Mouse (Mus musculus): ENCODE measurements around the gene Akap10. TPM values are rescaled to one million over a fixed set of nuclear protein-coding genes. Genes with fewer than 3 reads are reported as not detected.

Akap10 gene
- polyA plus RNA-seq, 1 experiment from 2014 or later = 13.6 TPM

- Histone ChIP-seq H3K27me3 (no peaks in the 10 kb centered on the region), H3K4me2 (peak overlapping the region; percentile 58), H3K4me1 (replicated peaks) (peaks cover 29% of the 10 kb centered on the region), H3K9ac (peak overlapping the region; percentile 88), H3K4me3 (peak overlapping the region; percentile 79), H3K27ac (replicated peaks) (peak overlapping the region; percentile 98), H3K36me3 (0 out of 2 replicates have a peak, but pooled peaks cover 5% of the 10 kb centered on the region), H3K9me3 (no peaks in the 10 kb centered on the region)
- 2% methylated on average over 44 of the region's 47 CpGs for WGBS
- peak; percentile 67 for ATAC-seq (ENCODE audit: low read depth)
Observed at GRCm38 (mm10) chr11:61929323-61930097, 542 bp downstream of the Akap10 start.

DNA sequence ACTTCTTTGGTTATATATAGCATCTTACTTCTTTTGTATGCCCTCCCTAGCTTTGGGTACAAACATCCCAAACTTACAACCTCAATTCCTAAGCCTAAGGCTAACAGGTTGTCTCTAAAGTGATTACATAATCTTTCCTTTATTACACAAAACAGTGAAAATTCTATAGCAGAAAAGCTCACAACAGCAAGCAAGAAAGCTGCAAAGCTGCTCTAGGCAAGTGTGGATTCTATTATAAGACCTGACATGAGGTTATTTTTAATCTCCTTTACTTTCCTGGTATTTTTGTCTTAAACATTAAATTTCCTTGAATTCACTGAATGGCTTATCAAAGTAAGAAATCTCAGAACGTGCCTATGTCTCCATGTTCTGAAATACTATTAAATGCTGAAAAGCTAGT, 6.7 kb downstream of the Akap10 start:
- Histone ChIP-seq H3K27me3 (no peaks in the 10 kb centered on the region), H3K4me2 (no peak overlapping the region), H3K9ac (no peak overlapping the region), H3K4me3 (no peak overlapping the region), H3K4me1 (replicated peaks) (peaks cover 4% of the 10 kb centered on the region), H3K9me3 (no peaks in the 10 kb centered on the region), H3K36me3 (peaks cover 20% of the 10 kb centered on the region), H3K27ac (replicated peaks) (no peak overlapping the region)
- WGBS = 81% methylated on average over 1 of the region's 1 CpGs
- no peak for ATAC-seq (ENCODE audit: low read depth)

DNA sequence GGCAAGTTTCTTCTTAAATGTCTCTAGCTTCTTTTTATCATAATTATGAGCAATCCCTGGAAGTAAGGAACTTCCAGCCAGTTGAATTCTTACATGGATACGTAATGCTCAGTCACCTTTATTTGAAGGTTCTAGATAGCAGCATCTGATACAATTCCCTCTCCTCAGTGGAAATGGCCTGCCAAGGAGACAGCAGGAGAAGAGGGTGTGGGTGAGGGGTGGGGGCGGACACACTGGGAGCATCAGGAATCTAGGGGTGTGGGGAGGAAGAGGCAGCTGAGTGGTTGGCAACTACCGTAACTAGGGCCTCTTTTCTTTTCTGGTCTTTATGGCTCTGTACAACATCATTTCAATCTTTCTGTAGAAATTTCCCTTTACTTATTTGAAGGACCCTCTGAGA, 10.3 kb downstream of the Akap10 start:
- 94% methylated on average over 3 of the region's 3 CpGs for WGBS
- H3K27ac ChIP-seq (replicated peaks) = no peak overlapping the region
- no peak overlapping the region for H3K4me3 ChIP-seq
- peaks cover 40% of the 10 kb centered on the region for H3K36me3 ChIP-seq
- H3K4me1 ChIP-seq (replicated peaks) = no peaks in the 10 kb centered on the region
- no peaks in the 10 kb centered on the region for H3K9me3 ChIP-seq
- no peak overlapping the region for H3K4me2 ChIP-seq
- no peaks in the 10 kb centered on the region for H3K27me3 ChIP-seq
- H3K9ac ChIP-seq = no peak overlapping the region
- no peak for ATAC-seq (ENCODE audit: low read depth)

DNA sequence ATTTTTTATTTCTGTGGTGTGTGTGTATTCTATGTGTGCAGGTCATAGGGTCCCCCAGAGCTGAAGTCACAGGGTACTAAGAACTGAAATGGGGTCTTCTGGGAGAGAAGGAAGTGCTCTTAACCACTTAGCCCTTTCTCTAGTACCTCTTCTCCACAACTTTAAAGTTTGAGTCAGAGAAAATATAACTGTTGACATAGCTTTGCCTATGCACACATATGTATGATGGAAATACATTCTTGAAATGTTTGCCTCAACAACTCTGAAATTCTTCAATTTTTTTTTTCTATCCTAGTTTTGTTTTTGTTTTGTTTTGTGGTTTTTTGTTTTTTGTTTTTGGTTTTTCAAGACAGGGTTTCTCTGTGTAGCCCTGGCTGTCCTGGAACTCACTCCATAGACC, 21.7 kb downstream of the Akap10 start:
- Histone ChIP-seq H3K27ac (replicated peaks) (no peak overlapping the region), H3K4me2 (no peak overlapping the region), H3K27me3 (no peaks in the 10 kb centered on the region), H3K4me1 (replicated peaks) (no peaks in the 10 kb centered on the region), H3K36me3 (peaks cover 69% of the 10 kb centered on the region), H3K9me3 (no peaks in the 10 kb centered on the region), H3K9ac (no peak overlapping the region), H3K4me3 (no peak overlapping the region)
- no peak for ATAC-seq (ENCODE audit: low read depth)

- 81% methylated on average over 5 of the region's 5 CpGs for WGBS
- no peak overlapping the region for H3K4me3 ChIP-seq
- no peak overlapping the region for H3K9ac ChIP-seq
- no peak for ATAC-seq (ENCODE audit: low read depth)
- H3K4me2 ChIP-seq = no peak overlapping the region
- H3K36me3 ChIP-seq = peaks cover 62% of the 10 kb centered on the region
- H3K9me3 ChIP-seq = no peaks in the 10 kb centered on the region
- no peak overlapping the region for H3K27ac ChIP-seq (replicated peaks)
- H3K4me1 ChIP-seq (replicated peaks) = no peaks in the 10 kb centered on the region
- no peaks in the 10 kb centered on the region for H3K27me3 ChIP-seq
Observed at GRCm38 (mm10) chr11:61882183-61882582, 47.9 kb downstream of the Akap10 start.

DNA sequence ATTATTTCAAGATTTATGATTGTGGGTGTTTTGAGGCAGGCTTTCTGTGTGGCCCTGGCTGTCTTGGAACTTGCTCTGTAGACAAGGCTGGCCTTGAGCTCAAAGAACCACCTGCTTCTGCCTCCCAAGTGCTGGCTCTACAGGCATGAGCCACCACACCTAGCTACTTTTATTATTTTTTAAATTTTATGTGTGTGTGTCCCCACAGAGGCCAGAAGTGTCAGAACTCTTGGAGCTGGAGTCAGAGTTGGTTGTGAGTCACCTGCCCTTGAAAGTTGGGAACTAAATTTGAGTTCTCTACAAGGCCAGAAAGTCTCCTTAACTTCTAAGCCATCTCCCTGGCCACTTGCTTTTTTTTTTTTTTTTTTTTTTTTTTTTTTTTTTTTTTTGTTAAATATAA, 50.1 kb downstream of the Akap10 start:
- no peak overlapping the region for H3K27ac ChIP-seq (replicated peaks)
- no peak overlapping the region for H3K4me3 ChIP-seq
- H3K36me3 ChIP-seq = peaks cover 68% of the 10 kb centered on the region
- no peaks in the 10 kb centered on the region for H3K27me3 ChIP-seq
- H3K9ac ChIP-seq = no peak overlapping the region
- no peak for ATAC-seq (ENCODE audit: low read depth)
- no peaks in the 10 kb centered on the region for H3K4me1 ChIP-seq (replicated peaks)
- H3K9me3 ChIP-seq = no peaks in the 10 kb centered on the region
- H3K4me2 ChIP-seq = no peak overlapping the region

GRCm38 (mm10) chr11:61871881-61872280, 58.2 kb downstream of the Akap10 start:
- 91% methylated on average over 5 of the region's 5 CpGs for WGBS
- Histone ChIP-seq H3K4me3 (no peak overlapping the region), H3K4me1 (replicated peaks) (no peaks in the 10 kb centered on the region), H3K27ac (replicated peaks) (no peak overlapping the region), H3K36me3 (peaks cover 77% of the 10 kb centered on the region), H3K9ac (no peak overlapping the region), H3K9me3 (no peaks in the 10 kb centered on the region), H3K4me2 (no peak overlapping the region), H3K27me3 (no peaks in the 10 kb centered on the region)
- ATAC-seq (ENCODE audit: low read depth) = no peak

- Histone ChIP-seq H3K27me3 (no peaks in the 10 kb centered on the region), H3K27ac (replicated peaks) (no peak overlapping the region), H3K9ac (no peak overlapping the region), H3K4me3 (no peak overlapping the region), H3K9me3 (no peaks in the 10 kb centered on the region), H3K4me1 (replicated peaks) (no peaks in the 10 kb centered on the region), H3K36me3 (peaks cover 33% of the 10 kb centered on the region), H3K4me2 (no peak overlapping the region)
- no peak for ATAC-seq (ENCODE audit: low read depth)
Observed at GRCm38 (mm10) chr11:61866856-61867255, 63.2 kb downstream of the Akap10 start.

GRCm38 (mm10) chr11:61861781-61862547, 68.1 kb downstream of the Akap10 start:
- Histone ChIP-seq H3K4me3 (no peak overlapping the region), H3K9me3 (no peaks in the 10 kb centered on the region), H3K36me3 (no peaks in the 10 kb centered on the region), H3K4me2 (no peak overlapping the region), H3K9ac (no peak overlapping the region), H3K4me1 (replicated peaks) (no peaks in the 10 kb centered on the region), H3K27ac (replicated peaks) (no peak overlapping the region), H3K27me3 (no peaks in the 10 kb centered on the region)
- 80% methylated on average over 6 of the region's 6 CpGs for WGBS
- no peak for ATAC-seq (ENCODE audit: low read depth)

DNA sequence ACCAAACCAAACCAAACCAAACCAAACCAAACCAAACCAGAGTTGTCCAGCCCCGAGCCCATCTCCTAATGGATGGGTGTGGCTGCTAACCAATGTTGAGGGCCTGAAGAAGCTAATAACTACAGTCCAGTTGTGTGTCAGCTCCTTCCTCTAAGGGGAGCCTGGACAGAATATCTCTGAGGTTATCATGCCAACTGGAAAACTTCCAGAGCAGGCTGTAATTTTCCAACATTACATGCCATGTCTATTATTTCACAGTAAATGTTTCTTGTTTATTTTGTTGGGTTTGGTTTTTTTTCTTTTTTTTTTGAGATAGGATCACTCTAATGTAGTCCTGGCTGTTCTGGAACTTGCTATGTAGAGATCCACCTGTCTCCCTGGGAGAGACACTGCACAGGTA, 70.7 kb downstream of the Akap10 start:
- H3K4me2 ChIP-seq = no peak overlapping the region
- ATAC-seq (ENCODE audit: low read depth) = no peak
- H3K36me3 ChIP-seq = no peaks in the 10 kb centered on the region
- 0 out of 2 replicates have a peak, but pooled peaks cover 7% of the 10 kb centered on the region for H3K4me1 ChIP-seq (replicated peaks)
- 77% methylated on average over 1 of the region's 1 CpGs for WGBS
- H3K9ac ChIP-seq = no peak overlapping the region
- H3K27me3 ChIP-seq = no peaks in the 10 kb centered on the region
- no peaks in the 10 kb centered on the region for H3K9me3 ChIP-seq
- H3K27ac ChIP-seq (replicated peaks) = no peak overlapping the region
- H3K4me3 ChIP-seq = no peak overlapping the region

- Histone ChIP-seq H3K4me2 (peak overlapping the region; percentile 64), H3K9ac (peak overlapping the region; percentile 100), H3K27ac (replicated peaks) (peak overlapping the region; percentile 98), H3K36me3 (peaks cover 4% of the 10 kb centered on the region; the same call in 1 of the 2 replicates), H3K27me3 (no peaks in the 10 kb centered on the region), H3K9me3 (no peaks in the 10 kb centered on the region), H3K4me1 (replicated peaks) (peaks cover 24% of the 10 kb centered on the region), H3K4me3 (peak overlapping the region; percentile 93)
- 52% methylated on average over 6 of the region's 6 CpGs for WGBS
- ATAC-seq (ENCODE audit: low read depth) = no peak
Observed at GRCm38 (mm10) chr11:61855539-61855938, 74.5 kb downstream of the Akap10 start.

GRCm38 (mm10) chr11:61854988-61855411, 75.1 kb downstream of the Akap10 start, which contains the start of gene Ulk2:
Ulk2 (minus strand) TSS chr11:61855073.
- peak within 1 kb of the TSS; percentile 98 for H3K27ac ChIP-seq (replicated peaks)
- peak within 1 kb of the TSS; percentile 93 for H3K4me3 ChIP-seq
- H3K9ac ChIP-seq = peak within 1 kb of the TSS; percentile 100
- H3K4me2 ChIP-seq = peak within 1 kb of the TSS; percentile 64
- no peaks in the 10 kb centered on the region for H3K27me3 ChIP-seq
- H3K9me3 ChIP-seq = no peaks in the 10 kb centered on the region
- H3K4me1 ChIP-seq (replicated peaks) = peaks cover 24% of the 10 kb centered on the region
- H3K36me3 ChIP-seq = peaks cover 6% of the 10 kb centered on the region; the same call in 1 of the 2 replicates
- peak; percentile 95 for ATAC-seq (ENCODE audit: low read depth)
- WGBS = under 1% methylated on average over 58 of the region's 58 CpGs
